Mouse (Mus musculus): ENCODE measurements around the gene Apba2. TPM values are rescaled to one million over a fixed set of nuclear protein-coding genes. Genes with fewer than 3 reads are reported as not detected.

Apba2 gene
- polyA plus RNA-seq, 1 experiment: not detected

DNA sequence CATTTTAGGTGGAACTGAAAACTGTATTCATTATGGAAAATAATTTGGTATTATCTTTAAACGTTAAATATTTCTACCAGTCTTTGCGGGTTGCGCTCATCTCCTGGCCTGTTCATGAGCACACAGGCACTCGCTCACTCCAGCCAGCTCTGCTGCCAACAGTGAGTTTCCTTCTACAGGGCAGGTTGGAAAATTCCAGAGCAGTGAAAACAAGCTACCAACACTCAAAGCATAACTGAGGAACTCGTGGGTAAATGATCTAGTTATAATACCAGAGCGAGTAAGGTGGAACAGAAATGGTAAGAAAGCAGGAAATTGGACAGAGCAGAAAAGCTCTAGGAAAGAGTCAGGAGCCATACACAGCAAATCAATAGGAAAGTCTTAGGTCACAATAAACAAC lies 294.0 kb downstream of the Apba2 start:
- Histone ChIP-seq H3K4me3 (ENCODE audit: insufficient read depth, low read depth, low read length) (no peak overlapping the region), H3K27ac (ENCODE audit: insufficient read depth, low read depth, low read length) (no peak overlapping the region), H3K4me1 (ENCODE audit: control insufficient read depth, insufficient read depth, low read length) (no peaks in the 10 kb centered on the region)
- 86% methylated on average over 6 of the region's 6 CpGs for WGBS
- no peak for TF ChIP-seq CTCF (IDR thresholded peaks at IDR 0.05; ENCODE audit: insufficient read depth, low read depth, low read length)
- TF ChIP-seq POLR2A (IDR thresholded peaks at IDR 0.05; ENCODE audit: insufficient read depth, low read depth, low read length): no peak

Other genes starting within 250 kb of the Apba2 start
- gene Mtmr10, start 214.1 kb upstream of the Apba2 start, polyA plus RNA-seq (2012; ENCODE audit: insufficient read depth, insufficient read length, low replicate concordance, missing spikeins): not detected in 2 replicates
- not detected in 2 replicates for gene Fan1, start 127.6 kb upstream of the Apba2 start, polyA plus RNA-seq (2012; ENCODE audit: insufficient read depth, insufficient read length, low replicate concordance, missing spikeins)
- not detected in 2 replicates for gene Mphosph10, start 109.4 kb upstream of the Apba2 start, polyA plus RNA-seq (2012; ENCODE audit: insufficient read depth, insufficient read length, low replicate concordance, missing spikeins)
- gene Mcee, start 109.1 kb upstream of the Apba2 start, polyA plus RNA-seq (2012; ENCODE audit: insufficient read depth, insufficient read length, low replicate concordance, missing spikeins): not detected in 2 replicates

Data from olfactory bulb, adult 2 months (tissue).